Mouse (Mus musculus): Measurements from ENCODE around the gene Gpr4.

DNA sequence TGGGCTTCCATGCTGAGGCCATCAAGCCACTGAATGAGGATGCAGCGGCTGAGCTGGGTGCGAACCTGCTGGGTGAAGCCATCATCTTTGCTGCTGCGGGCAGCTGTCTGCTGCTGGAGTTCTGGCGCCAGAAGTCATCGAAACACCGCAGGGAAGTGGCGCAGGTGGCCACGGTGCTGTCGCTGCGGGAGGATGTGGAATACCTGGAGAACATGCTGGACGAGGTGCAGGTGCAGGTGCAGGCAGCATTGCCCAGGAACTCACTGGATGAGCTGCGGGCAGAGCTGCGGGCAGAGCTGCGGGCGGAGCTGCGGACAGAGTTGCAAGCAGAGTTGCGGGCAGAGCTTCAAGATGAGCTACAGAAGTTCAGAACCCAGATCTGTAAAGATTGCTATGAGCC is 43.1 kb downstream of the Gpr4 start:
- TF ChIP-seq GATA1 (IDR thresholded peaks at IDR 0.05; ENCODE audit: low read length) (no peak), TAL1 (IDR thresholded peaks at IDR 0.05; ENCODE audit: low read length) (no peak)
